Comparison of ENCODE assay signal across 9 mouse cellular contexts in genomic region chr6:21851346-21851595, GRCm38 (mm10). TPM values are rescaled to one million over a fixed set of nuclear protein-coding genes. Genes with fewer than 3 reads are reported as not detected.
A peak's percentile ranks its signal among the peaks of the same experiment; 100 is the strongest.
DNase-seq lines count a peak whose midpoint lies in the region; ATAC-seq and TF ChIP-seq lines count a peak whose summit lies in the region.
"Had no signal": no experiment of that assay in that cellular context is flagged by ENCODE, and none has a peak within 500 bp of the region (broad histone marks: within the 10 kb centered on the region; RNA-seq: fewer than 3 reads in every experiment).

No protein-coding gene starts in this region.

- peak overlapping the region; percentile 79 for H3K4me3 ChIP-seq in ES-E14 (ENCODE audit: insufficient read depth in 1 of 2, low read depth in 1 of 2, low read length in 2 of 2, poor library complexity in 1 of 2, severe bottlenecking in 1 of 2)
- H3K4me3 ChIP-seq in forebrain, postnatal 0 days (ENCODE audit: low read depth, low read length) = peak overlapping the region; percentile 81
- peak overlapping the region; percentile 65 for H3K4me3 ChIP-seq in liver, embryonic 15.5 days (replicated peaks)

- in situ Hi-C loops in ES-E14 (cut with MboI; ENCODE audit: low sequenced_read_pairs in 2 of 2, unreplicated experiment in 2 of 2) = no loop called here

- H3K9me3 ChIP-seq in ES-E14 (ENCODE audit: control insufficient read depth, insufficient read depth, low read depth, low read length) = no peaks in the 10 kb centered on the region
- H3K9me3 ChIP-seq in forebrain, postnatal 0 days (ENCODE audit: low read length) = no peaks in the 10 kb centered on the region
- no peaks in the 10 kb centered on the region for H3K9me3 ChIP-seq in liver, embryonic 15.5 days (replicated peaks)

- H3K4me1 ChIP-seq in ES-E14 (ENCODE audit: control insufficient read depth in 2 of 2, insufficient read depth in 2 of 2, low read length in 2 of 2, poor library complexity in 1 of 2) = 0 out of 4 replicates have a peak, but pooled peaks cover 0 to 2% of the 10 kb centered on the region in 2 experiments
- H3K4me1 ChIP-seq in forebrain, postnatal 0 days (ENCODE audit: insufficient read depth) = 0 out of 2 replicates have a peak, but pooled peaks cover 8% of the 10 kb centered on the region
- H3K4me1 ChIP-seq in liver, embryonic 15.5 days (replicated peaks) = peaks cover 14% of the 10 kb centered on the region

- peak overlapping the region; percentile 77 for H3K4me2 ChIP-seq in forebrain, postnatal 0 days (ENCODE audit: low read depth)
- H3K4me2 ChIP-seq in liver, embryonic 15.5 days = peak overlapping the region; percentile 79

- peak overlapping the region; percentile 55 for H3K9ac ChIP-seq in ES-E14 (ENCODE audit: insufficient read depth, low read depth, low read length, poor library complexity, severe bottlenecking)
- peak overlapping the region; percentile 75 for H3K9ac ChIP-seq in forebrain, postnatal 0 days
- peak overlapping the region; percentile 49 for H3K9ac ChIP-seq in liver, embryonic 15.5 days

- no peaks in the 10 kb centered on the region for H3K36me3 ChIP-seq in ES-E14 (ENCODE audit: control insufficient read depth, insufficient read depth, low read length, poor library complexity, severe bottlenecking)
- H3K36me3 ChIP-seq in forebrain, postnatal 0 days (ENCODE audit: insufficient read depth) = no peaks in the 10 kb centered on the region
- no peaks in the 10 kb centered on the region for H3K36me3 ChIP-seq in liver, embryonic 15.5 days (replicated peaks)

- no peak for ATAC-seq in forebrain, postnatal 0 days
- peak; percentile 62 for ATAC-seq in liver, embryonic 15.5 days (ENCODE audit: insufficient read depth)
- no peak for ATAC-seq in inflammation-experienced regulatory T-cells, adult 6 months

- 2% methylated on average over 5 of the region's 5 CpGs for WGBS in forebrain, postnatal 0 days
- 0% methylated on average over 5 of the region's 5 CpGs for WGBS in liver, embryonic 15.5 days (ENCODE audit: insufficient replicate concordance)

- H3K27me3 ChIP-seq in forebrain, postnatal 0 days (ENCODE audit: insufficient read depth, low read length) = no peaks in the 10 kb centered on the region
- peaks cover 33% of the 10 kb centered on the region for H3K27me3 ChIP-seq in liver, embryonic 15.5 days
- H3K27me3 ChIP-seq: CH12.LX had no signal

- DNase-seq in heart, adult 8-10 months (ENCODE audit: low spot score) = peak; percentile 43
- no peak for DNase-seq in heart, adult 9 months (ENCODE audit: low spot score in 2 of 2)
- no peak for DNase-seq in ES-E14 (ENCODE audit: low read depth, low spot score)
- DNase-seq in forebrain, postnatal 0 days = no peak
- no peak for DNase-seq in adrenal gland, postnatal 36 days
- DNase-seq in layer of hippocampus, postnatal 36 days = no peak

- no peak for TF ChIP-seq CTCF in forebrain, postnatal 0 days (IDR thresholded peaks at IDR 0.05; ENCODE audit: low read depth)

- H3K27ac ChIP-seq in ES-E14 (ENCODE audit: insufficient read depth, low read depth, low read length, poor library complexity, severe bottlenecking) = no peak overlapping the region
- H3K27ac ChIP-seq in forebrain, postnatal 0 days (ENCODE audit: low read depth, low read length) = no peak overlapping the region
- peak overlapping the region; percentile 59; the same call in 1 of the 2 replicates for H3K27ac ChIP-seq in liver, embryonic 15.5 days (replicated peaks)

TF ChIP-seq in ES-E14, 5 proteins besides CTCF, POLR2A, EP300 and RAD21:
- TF ChIP-seq HCFC1 (IDR thresholded peaks at IDR 0.05; ENCODE audit: borderline replicate concordance, insufficient read depth, low read length) (no peak), ZNF384 (IDR thresholded peaks at IDR 0.05; ENCODE audit: low read depth, low read length) (no peak), CHD2 (IDR thresholded peaks at IDR 0.05; ENCODE audit: low read depth, low read length) (no peak), MAFK (IDR thresholded peaks at IDR 0.05; ENCODE audit: insufficient read depth, low read depth, low read length) (no peak), ZC3H11A (IDR thresholded peaks at IDR 0.05; ENCODE audit: borderline replicate concordance, low read depth, low read length) (no peak)

RNA-seq across cellular contexts. Expression of gene Tspan12, which starts 1.0 kb away (rescaled TPM):
- 10 to 100 TPM; 64.1 to 69.9 (median 68.6) TPM for total RNA-seq in heart, adult 8-10 months (2022)
- total RNA-seq in ES-E14 (2012; rRNA removed) = 2.0 and 2.5 TPM in 2 replicates
- 22.5 and 30.7 TPM in 2 replicates for total RNA-seq in forebrain, postnatal 0 days (2014; rRNA removed)
- 33.5 and 42.6 TPM in 2 replicates for polyA plus RNA-seq in forebrain, postnatal 0 days (2015; fragmentation: Nextera tagmentation; extraction: Ambion mirVana)
- 19.5 and 20.2 TPM in 2 replicates for polyA plus RNA-seq in liver, embryonic 15.5 days (2015; fragmentation: Nextera tagmentation; extraction: Ambion mirVana)
- 100 to 1,000 TPM; 156 to 182 TPM for total RNA-seq in adrenal gland, postnatal 36 days (2021)
- polyA plus RNA-seq in inflammation-experienced regulatory T-cells, adult 6 months (2017; shearing (Covaris generic)) = not detected
- 10 to 100 TPM; 26.1 to 33.7 TPM for total RNA-seq in layer of hippocampus, postnatal 36 days (2021)
- total RNA-seq: CH12.LX had no signal
